Mouse (Mus musculus) liver, embryonic 14.5 days (tissue): ENCODE measurements around the gene Acot11.

Experiments
- CTCF ChIP-seq: IDR thresholded peaks from 2 replicates; pipeline ENCODE4 v1.5.1; 2016; ENCODE audit warnings: antibody characterized with exemption, low read depth, control low read depth
- EP300 ChIP-seq: IDR thresholded peaks from 2 replicates; pipeline ENCODE4 v1.6.1; 2016; ENCODE audit warnings: antibody characterized with exemption, low read depth

DNA sequence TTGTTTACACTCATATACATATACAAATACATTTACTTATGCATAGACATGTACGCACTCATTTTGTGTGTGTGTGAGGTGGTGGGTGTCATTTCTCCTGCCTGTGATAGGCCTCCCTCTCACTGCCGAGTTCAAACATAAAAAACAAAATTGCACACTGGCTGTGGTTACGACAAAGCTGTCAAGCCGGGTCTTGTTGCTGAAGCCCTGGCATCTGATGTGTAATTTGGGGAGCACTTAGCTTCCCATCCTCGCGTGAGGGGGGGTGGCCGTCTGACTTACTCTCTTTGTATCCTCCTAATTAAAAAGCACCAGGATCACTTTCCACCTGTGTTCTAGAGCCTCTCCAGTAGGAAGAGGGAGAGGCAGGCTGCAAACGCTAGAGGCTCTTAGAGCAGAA, 37.8 kb upstream of the Acot11 start:
- TF ChIP-seq CTCF (no peak), EP300 (no peak)
